Mouse (Mus musculus) CH12.LX (cell line): ENCODE results near the gene Hspb3.

Experiments used
- CTCF ChIP-seq, 2 experiments: IDR thresholded peaks in 1 of 2; conservative IDR thresholded peaks in 1 of 2; 2 replicates each; pipeline ENCODE4 v1.5.1; 2011 to 2012; ENCODE audit warnings: low read depth in 2 of 2, low read length in 2 of 2, improper control_type of control experiment in 1 of 2, inconsistent platforms in 1 of 2, mild to moderate bottlenecking in 1 of 2, moderate library complexity in 1 of 2
- ELF1 ChIP-seq: IDR thresholded peaks from 2 replicates; pipeline ENCODE4 v1.6.1; 2014; ENCODE audit warnings: low read depth, mild to moderate bottlenecking, inconsistent platforms, low read length, improper control_type of control experiment
- EP300 ChIP-seq: IDR thresholded peaks from 2 replicates; pipeline ENCODE4 v1.6.1; 2011; ENCODE audit warnings: low read length, improper control_type of control experiment
- ETS1 ChIP-seq: conservative IDR thresholded peaks from 2 replicates; pipeline ENCODE4 v1.6.1; 2012; ENCODE audit warnings: low read depth, mild to moderate bottlenecking, inconsistent platforms, low read length, improper control_type of control experiment, moderate library complexity
- GABPA ChIP-seq: IDR thresholded peaks from 2 replicates; pipeline ENCODE4 v1.6.1; 2012; ENCODE audit warnings: low read depth, low read length, improper control_type of control experiment, inconsistent platforms; ENCODE audit not compliant: insufficient replicate concordance
- JUN ChIP-seq: IDR thresholded peaks from 2 replicates; pipeline ENCODE4 v1.6.1; 2011; ENCODE audit warnings: low read depth, mild to moderate bottlenecking, low read length, improper control_type of control experiment, moderate library complexity; ENCODE audit not compliant: insufficient read depth
- MAFK ChIP-seq: IDR thresholded peaks from 2 replicates; pipeline ENCODE4 v1.6.1; 2011; ENCODE audit warnings: low read length, improper control_type of control experiment; ENCODE audit not compliant: insufficient replicate concordance
- MAZ ChIP-seq: IDR thresholded peaks from 2 replicates; pipeline ENCODE4 v1.6.1; 2012; ENCODE audit warnings: low read depth, mild to moderate bottlenecking, inconsistent platforms, low read length, improper control_type of control experiment, moderate library complexity
- MEF2A ChIP-seq: IDR thresholded peaks from 2 replicates; pipeline ENCODE4 v1.6.1; 2014; ENCODE audit warnings: low read depth, mild to moderate bottlenecking, inconsistent platforms, low read length, improper control_type of control experiment, borderline replicate concordance
- POLR2A ChIP-seq: IDR thresholded peaks from 2 replicates; pipeline ENCODE4 v1.6.1; 2011; ENCODE audit warnings: low read depth, mild to moderate bottlenecking, improper control_type of control experiment, low read length
- SMC3 ChIP-seq: IDR thresholded peaks from 2 replicates; pipeline ENCODE4 v1.6.1; 2011; ENCODE audit warnings: low read depth, low read length, improper control_type of control experiment
- TCF12 ChIP-seq: IDR thresholded peaks from 2 replicates; pipeline ENCODE4 v1.6.1; 2014; ENCODE audit warnings: low read depth, mild to moderate bottlenecking, inconsistent platforms, low read length, improper control_type of control experiment
- ZC3H11A ChIP-seq: IDR thresholded peaks from 2 replicates; pipeline ENCODE4 v1.6.1; 2012; ENCODE audit warnings: low read depth, mild to moderate bottlenecking, inconsistent platforms, low read length, improper control_type of control experiment

GRCm38 (mm10) chr13:113663883-113664282 lies 407 bp upstream of the Hspb3 start:
- TF ChIP-seq POLR2A (no peak), MEF2A (no peak), CTCF (conservative IDR thresholded peaks at IDR 0.05 in 1 of 2, IDR thresholded peaks at IDR 0.05 in 1 of 2; ENCODE audit: low read depth in 2 of 2, low read length in 2 of 2) (no peak), EP300 (no peak), ZC3H11A (no peak), MAFK (no peak), TCF12 (no peak), JUN (no peak), ETS1 (no peak), MAZ (no peak), GABPA (no peak), SMC3 (no peak), ELF1 (no peak)
